Mouse (Mus musculus): ENCODE measurements at regions not wholly inside any gene's neighbourhood (a gene's known extent, or its start where the extent isn't known, plus 50 kb on each side); places are given as distances from the start of the nearest gene placed in this dataset.

DNA sequence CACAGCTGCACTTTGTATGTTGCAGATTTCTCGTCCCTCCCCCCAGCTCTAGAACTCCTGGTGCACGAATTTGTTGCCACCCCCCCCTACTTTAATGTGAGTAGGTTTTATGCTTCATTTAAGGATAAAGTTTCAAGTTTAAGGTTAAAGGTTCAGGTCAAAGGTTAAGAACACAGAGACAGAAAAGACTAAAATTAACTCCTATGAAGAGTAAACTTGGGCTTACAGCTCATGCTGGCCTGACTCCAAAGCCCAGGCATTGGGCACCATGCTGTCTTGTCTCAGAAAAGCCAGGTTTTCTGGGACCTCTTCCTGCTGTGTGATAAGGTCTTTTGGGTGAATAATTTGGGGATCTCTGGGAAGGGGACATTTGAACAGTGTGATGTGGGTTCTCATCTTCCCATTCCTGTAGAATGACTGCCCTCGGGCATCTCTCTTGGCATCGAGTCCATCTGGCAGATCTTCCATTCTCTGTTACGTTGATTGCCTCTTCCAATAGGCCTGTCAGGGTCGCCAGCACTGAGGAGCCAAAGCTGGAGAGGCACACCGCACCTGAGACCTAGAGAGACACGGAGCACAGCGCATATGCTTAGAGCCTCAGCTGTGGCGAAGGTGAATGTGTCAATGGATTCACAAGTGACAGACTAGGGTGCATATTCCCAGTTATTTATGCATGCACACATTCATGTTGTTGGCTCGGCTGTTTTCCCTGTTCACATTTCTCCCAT, 466.1 kb downstream of the Cd83 start:
- no peak for DNase-seq

DNA sequence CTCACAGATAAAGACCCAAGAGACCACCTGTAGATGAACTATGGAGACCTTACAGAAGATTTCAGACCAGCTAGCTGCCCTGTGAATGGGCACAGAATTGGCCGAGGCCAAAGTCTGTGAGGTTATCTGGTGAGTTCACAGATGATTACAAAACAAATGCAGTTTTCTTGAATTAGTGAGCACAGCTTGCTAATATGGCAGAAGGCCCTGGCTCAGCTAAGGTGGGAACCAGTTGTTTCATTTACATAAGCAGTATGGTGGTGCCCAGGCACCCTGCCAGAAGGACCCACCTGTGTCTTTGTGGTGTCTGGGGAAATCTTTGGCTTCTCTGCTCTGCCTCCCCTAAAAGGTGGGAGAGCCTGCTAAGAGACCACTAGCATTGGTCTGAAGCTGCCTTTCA, 466.9 kb downstream of the Cd83 start:
- no peak for DNase-seq

DNA sequence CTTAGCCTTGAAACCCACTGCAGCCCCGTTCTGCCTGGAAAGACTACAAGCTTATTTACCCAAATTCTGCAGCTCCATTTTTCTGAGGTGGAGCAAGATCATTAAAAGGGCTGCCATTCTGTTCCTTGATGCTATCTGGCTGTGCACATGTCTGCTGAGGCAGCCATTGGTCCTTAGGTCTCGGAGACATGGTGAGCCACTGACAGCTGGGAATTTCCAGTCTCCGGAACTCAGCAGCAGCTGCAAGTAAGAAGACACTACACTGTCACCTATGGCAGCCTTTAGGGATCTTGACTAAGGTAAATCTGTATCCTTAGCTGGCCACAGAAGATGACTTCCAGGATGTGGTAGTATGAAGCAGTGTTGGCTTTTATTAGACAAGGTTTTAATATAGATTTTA, 467.9 kb downstream of the Cd83 start:
- DNase-seq: no peak

DNA sequence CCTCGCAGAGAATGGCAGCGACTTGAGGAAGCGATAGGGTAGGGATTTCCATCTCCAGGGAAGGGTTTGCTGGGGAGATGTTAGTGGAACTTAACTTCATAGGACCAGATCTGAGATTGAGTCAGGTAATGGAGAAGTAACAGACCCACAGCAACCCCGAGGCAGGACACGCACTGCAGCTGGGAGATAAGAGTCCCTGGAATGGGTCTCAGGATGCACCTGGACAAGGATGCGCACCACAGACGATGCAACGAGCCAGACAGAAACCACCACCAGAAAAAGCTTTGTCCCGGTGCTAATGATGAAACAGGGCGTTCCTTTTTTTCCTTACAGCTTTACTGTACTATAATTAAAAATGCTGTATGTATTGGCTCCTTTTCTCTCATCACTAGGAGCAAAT, 470.9 kb upstream of the Jarid2 start:
- no peak for DNase-seq

DNA sequence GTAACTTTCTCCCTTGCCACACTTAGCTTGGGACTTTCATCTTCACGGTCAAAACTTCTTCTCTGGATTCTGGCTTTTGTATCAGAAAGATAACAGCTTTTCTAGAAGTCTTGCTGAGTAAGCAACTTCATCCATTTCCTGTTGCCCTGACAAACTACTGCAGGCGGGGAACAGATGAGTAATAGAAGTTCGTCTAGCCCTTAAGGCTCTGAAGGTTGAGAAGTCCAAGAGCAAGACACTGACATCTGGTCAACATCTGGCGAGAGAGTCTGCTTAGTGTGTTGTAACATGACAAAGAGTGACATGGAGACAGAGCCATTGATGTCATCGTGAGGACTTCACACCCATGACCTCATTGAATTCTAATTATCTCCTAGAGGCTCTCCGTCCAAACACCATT, 469.2 kb upstream of the Jarid2 start:
- DNase-seq: peak; percentile 31

DNA sequence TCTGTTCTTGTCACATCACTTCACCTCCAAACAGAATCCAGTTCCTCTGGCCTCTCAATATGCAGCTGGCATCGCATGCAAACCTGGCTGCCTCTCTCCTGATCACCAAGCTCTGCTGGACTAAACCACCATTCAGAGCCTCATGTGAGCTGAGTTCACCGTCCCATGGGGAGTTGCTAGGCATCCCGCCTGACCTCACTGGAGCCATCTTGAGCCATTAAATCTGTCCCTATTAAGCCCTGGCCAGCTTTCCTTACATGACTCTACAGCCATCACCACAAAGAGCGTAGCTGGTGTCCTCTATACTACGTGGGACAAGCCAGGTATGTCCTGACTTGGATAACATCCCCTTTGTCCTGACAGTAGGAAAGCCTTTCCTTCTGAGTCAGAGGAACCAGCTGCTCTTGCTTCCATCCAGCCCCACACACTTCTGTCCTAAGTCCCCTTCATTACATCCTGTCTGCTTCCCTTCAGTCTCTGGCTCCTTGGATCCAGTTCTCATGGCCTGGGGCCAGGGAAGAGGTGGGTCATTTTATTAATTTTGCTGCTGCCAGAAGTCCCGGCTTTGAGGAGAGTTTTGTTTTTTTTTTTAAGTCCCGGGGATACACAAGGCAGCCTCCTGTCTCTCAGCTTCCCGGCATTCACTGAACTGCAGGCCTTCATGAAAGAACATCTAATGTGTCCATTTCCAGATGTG, 468.5 kb upstream of the Jarid2 start:
- DNase-seq: peak; percentile 76

DNA sequence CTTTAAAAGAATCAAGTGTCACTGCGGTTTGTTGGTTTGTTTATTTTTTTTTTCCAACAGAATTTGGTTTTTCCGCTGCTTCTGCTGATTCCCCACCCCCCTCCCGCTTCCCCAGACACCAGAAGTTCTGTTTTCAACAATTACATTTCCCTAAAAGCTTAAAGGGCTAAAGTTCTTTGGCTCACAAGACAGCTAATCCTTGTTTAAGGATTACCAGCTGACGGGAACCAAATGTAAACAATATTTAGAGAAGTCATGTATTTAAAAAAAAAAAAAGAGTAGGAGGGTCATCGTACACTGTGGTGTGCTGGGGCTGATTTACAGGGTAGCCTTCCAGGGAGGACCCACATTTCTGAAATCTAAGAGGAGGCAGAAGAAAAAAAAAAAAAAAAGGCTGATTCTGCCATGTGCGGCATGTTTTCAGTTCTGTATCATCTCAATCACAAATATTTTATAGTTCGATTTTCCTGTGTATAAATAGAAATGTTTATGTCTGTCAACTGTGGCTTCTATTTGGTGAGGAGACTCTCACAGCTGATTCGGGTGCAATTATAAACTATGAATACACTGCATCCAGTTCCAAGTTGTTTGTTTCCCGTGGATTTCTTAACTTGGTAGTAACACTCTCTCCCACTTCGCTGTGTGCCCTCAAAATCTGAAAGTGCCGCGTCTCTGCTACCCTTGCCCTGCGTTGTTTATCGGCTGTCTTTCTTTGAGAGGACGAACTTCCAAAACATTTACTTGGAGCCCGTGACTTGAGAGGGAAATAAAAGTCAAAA, 456.3 kb upstream of the Jarid2 start:
- no peak for DNase-seq

DNA sequence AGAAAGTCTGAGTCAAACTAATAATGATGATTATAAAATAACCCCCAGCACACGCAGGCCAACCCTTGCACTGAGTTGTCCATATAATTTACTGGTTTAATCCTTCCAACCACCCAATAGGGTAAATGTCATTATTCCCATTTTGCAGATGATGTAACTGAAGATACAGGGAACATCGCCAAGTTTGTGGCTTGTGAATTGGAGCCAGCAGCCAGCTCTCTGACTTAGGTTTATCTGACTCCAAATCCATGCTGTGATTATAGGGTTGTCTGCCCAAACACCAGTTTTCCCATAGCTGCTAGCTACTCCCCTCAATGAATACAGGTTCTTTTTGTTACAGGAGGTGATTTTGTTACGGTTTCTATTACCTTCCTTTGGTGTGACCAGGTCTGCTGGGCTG, 451.3 kb upstream of the Jarid2 start:
- DNase-seq: no peak

DNA sequence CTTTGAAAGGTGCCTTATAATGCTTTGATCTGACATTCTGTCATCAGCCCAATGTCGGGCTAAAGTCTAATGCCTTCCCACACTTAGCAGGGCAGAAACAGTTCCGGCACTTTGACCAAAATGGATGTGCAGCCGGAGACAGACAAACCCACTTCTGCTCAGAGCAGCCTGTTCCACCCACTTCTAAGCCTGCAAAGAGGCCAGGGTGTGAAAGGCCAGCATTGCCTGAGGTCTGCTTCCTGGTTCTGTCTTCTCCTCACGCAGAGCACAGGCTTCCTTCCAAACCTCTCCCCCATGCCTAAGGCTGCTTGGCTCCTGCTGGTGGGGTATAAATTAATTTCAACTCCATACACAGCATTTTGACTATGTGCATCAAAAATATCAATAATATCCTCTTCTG, 450.2 kb upstream of the Jarid2 start:
- no peak for DNase-seq

DNA sequence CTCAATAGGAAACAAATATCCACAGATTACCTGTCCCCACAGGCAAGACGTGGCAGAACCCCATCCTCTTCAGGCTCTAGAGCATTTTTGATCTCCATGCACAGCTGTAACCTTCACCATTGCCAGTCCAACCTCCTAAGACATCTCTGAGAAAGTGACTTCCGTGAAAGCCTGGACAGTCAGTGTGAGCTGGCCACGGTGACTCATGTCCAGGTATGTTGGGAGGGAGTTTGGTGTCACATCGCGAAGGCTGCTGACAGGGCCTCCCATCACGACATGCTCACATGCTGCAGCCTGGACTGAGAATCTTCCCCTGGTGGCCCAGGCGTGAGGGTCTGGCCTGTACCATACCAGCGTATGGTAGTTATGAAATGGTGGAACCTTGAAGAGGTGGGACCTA, 449.0 kb upstream of the Jarid2 start:
- no peak for DNase-seq

DNA sequence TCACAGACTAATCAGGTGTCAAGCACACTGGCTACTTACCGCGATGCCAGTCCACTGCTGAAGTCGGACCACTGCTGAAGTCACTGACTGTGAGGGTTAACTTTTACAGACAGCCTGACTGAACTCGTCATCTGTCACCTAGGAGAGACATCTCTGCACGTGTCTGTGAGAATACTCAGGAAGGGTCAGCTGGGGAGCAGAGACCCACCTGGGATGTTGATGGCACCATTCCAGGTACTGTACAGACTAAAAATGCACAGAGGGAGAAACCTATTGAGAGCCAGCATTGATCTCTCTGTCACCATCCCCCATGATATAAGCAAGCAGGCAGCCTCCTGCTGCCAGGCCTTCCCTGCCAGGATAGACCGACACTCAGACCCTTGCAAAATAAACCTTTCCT, 447.5 kb upstream of the Jarid2 start:
- DNase-seq: no peak

DNA sequence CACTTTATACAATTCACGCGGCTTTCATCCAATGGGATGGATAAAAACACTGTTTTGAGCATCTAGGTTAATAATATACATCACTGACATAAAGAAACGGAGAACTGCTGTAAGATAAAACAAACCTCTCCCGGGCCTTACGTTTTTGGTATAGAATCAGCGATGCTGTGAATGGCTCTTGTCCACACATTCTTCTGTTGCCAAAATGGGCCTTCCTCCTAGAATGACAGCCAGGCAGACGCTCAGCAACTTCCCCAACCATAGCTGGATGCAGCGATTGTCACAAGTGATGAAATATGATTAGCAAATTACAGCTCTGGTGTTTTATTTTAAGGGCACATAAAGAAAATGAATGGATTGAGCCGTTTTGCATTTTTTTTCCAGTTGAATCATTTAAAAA, 447.0 kb upstream of the Jarid2 start:
- no peak for DNase-seq

DNA sequence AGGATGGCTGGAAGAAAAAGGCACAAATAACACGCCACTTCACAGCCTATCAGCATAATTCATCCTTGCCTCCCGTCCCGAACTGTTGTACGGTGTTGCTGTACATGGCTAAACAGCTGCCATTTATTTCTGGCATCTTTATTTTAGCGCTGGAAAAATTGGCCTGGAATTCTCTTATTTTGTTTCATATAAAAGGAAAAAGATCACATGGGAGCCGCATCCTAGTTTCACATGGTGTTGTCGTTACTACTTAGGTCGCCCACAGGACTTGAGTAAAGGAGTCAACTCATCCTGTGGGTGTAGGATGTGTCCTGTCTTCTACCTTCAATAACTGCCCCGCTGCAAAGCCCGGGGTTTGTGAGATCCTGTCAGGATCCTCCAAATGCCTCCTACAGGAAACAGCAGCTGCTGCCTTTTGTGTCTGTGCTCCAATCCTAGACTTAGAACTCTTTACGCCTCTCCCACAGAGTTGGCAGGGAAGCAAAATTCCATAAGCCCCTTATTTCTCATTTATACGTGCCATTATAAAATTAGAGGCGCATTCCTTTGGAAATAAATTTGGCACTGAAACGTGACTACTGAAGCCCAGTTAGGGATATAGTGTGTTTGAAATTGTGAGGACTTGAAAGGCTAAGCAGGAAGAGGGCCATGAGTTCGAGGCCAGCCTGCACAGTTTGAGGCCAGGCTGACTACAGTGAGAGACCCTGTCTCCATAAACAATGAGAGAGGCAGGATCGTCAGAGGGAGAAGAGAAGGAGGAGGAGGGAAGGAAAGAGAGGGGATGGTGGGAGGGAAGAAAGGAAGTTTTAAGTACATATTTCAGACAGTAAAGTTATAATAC, 446.3 kb upstream of the Jarid2 start:
- peak; percentile 56 for DNase-seq

DNA sequence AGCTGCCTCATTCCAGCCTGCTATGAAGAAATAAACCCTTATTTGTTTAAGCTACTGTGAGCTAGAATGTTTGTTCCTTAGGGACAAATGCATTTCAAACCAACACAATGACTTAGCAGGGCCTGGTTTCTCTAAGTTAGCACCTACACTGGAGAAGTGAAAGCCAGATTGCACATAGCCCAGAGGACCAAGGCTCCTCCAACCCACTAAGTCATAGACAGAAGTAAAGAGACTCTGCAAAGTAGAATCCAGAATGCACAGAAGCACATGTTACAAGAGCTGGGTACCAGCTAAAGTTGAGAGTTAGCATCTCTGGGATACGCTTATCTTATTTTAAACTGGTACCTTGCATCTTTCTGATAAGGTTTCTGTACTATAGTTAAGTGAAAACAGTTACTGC, 443.4 kb upstream of the Jarid2 start:
- DNase-seq: no peak

DNA sequence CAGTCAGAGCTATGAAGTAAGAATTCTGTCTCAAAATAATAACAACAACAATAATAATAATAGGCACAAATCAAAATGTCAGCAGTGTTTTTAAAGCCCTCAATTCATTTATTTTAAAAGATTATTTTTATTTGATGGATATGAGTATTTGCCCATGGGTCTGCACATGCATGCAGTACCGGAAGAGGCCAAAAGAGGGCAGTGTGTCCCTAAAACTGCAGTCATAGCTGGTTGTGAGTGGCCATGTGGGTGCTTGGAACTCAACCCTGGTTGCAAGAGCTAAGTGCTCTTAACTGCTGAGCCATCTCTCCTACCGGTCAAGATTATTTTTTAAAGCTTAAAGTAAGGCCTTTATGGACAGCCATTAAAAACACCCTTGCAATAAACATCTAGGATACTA, 439.1 kb upstream of the Jarid2 start:
- no peak for DNase-seq

DNA sequence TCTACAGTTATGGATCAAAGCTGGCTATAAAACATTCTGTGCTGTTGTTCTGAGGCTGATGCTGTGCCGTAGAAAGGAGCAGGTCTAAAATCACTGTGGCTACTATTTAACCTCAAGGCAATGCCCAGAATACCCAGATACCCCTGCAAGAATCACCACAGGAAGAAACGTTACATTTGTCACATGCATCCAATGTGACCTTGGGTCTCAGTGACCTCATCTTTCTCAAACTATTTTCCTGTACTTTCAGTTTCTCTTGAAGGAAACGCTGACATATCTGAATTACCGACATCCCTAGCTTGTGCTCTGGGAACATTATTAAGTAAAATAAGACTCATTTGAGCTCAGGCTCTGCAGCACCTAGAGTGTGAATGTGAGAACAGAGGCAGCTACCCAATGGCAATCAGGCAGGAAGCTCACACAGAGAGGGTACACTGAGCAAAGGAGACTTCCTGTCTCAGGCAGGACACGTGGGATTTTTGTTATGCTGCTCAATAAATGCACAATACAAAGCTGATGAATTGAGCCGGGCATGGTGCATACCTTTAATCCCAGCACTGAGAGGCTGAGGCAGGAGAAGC, 436.7 kb upstream of the Jarid2 start:
- peak; percentile 14 for DNase-seq

DNA sequence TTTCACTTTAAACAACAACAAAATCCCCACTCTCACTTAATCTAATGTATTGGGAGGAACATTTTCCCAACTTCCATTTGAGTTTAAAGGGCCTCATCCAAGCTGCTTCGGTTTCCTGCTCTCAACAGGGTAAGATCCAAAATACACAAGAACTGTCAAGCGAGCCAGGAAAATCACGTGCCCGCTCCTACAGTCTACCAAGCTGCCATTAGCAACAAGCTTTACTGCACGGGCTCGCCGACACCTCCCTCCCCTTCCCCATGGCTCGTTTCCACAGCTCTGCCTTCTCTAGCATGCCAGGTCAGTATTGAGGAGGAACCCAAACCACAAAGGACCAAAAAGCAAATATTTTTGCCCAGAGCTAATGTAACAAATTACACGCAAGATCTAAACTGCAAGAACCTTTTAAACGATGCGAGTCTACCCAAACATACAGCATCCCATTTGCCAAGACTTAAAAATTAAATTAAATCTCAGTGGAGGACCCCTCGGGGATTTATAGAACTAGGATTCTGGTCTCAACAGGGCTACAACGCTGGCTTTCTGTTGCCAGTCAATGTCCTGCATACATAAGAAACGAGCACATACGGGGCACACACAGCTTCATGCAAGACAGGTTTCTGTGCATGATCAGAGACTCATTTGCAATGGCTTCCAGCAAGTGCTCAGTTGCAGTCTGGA, 435.4 kb upstream of the Jarid2 start:
- peak; percentile 74 for DNase-seq

DNA sequence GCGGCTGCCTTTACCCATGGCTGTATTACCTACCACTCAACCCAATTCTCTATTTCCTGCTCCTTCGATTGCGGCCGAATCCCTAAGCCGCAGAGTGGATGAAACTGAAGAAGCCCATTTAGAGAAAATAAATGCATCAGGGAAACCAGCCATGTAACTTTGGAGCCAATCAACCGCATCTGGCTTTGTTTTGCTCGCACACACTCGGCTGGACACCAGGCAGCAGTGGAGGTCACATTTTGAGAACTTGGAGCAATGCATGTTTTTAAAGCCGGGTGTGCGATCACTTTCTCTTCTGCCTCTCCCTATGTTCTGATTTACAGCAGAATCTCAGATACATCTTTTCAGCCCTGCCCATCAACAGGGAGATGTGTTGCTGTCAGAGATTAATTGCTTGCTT, 433.7 kb upstream of the Jarid2 start:
- DNase-seq: peak; percentile 19

DNA sequence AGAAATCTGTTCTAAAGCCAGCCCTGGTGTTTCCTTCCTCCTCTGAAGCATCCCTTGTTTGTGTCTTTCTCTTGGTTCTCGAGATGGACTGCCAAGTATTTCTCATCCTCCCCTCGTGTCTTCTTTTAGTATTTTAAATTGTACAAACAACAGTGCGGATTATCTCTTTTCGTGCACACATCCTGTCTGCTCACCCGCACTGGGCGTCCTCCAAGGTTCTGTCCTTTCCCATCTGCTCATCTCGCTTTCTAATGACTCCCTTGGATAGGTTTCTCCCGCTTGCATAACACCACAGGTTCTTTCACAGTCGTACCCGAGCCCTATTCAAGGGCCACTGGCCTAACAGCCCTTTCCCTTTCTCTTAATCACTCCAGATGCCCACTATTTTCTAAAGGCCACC, 428.7 kb upstream of the Jarid2 start:
- no peak for DNase-seq

DNA sequence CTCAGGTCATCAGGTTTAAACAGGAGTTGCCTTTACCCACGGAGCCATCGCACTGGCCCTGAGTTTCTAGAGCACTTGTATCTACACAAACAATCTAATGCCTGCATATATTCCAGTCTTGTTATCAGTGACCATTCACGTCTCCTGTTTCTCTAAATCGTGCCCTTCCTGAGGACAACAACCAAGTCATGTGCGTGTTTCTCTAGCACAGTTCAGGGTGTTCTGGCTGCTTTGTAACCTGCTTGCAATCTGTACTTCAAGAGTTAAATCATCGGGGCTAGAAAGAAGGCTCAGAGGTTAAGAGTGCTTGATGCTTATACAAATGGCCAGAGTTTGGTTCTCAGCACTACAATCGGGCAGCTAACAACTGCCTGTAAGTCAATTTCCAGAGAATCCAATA, 428.1 kb upstream of the Jarid2 start:
- DNase-seq: no peak

DNA sequence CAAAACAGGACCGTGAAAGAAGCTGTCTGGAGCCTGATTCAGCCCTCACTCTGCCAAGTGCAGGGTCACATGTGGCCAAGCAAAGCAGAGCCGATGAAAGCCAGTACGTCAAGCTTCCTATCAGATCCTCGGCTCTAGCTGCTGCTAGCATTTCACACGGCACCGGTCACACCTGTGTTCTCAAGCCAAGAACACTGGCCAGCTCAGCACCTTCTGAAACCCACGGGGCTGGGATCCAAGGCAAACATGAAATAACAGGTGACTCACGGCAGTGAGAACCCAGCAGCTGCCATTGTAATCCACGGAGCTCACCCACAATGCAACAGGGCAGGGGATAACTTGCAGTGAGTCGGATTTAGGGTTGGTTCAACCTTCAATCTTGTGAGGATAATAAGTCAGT, 427.3 kb upstream of the Jarid2 start:
- peak; percentile 45 for DNase-seq
